Mouse (Mus musculus) megakaryocyte, embryonic 14.5 days (primary cell): ENCODE measurements at regions not wholly inside any gene's neighbourhood (a gene's known extent, or its start where the extent isn't known, plus 50 kb on each side); places are given as distances from the start of the nearest gene placed in this dataset.

ENCODE experiments used
- FLI1 ChIP-seq: IDR thresholded peaks from 2 replicates; pipeline ENCODE4 v1.6.1; 2012; ENCODE audit warnings: low read length, inconsistent platforms, mixed read lengths
- GATA1 ChIP-seq: IDR thresholded peaks from 3 replicates; pipeline ENCODE4 v1.6.1; 2012; ENCODE audit warnings: mixed read lengths, low read length, inconsistent platforms, borderline replicate concordance

DNA sequence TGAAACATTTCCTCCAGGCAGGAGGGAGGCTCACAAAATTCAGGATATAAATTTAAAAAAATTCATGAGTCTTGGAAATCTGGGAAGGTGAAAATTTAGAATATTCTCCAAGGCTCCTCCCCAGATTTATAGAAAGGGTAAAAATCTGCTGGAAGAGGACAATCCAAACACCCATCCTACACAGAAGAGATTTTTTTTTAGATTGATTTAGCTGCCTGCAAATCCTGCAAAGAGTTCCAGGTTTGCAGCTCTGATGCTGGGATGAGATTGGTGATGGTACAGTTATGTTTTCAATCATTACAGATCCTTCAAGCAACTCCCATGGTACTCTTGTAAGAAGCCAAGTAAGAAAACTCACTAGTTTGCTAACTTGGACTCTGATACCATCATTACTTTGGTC, 127.8 kb downstream of the Otor start:
- TF ChIP-seq GATA1 = no peak
- no peak for TF ChIP-seq FLI1
